9 mouse cellular contexts compared by ENCODE assay signal in the genomic region with DNA sequence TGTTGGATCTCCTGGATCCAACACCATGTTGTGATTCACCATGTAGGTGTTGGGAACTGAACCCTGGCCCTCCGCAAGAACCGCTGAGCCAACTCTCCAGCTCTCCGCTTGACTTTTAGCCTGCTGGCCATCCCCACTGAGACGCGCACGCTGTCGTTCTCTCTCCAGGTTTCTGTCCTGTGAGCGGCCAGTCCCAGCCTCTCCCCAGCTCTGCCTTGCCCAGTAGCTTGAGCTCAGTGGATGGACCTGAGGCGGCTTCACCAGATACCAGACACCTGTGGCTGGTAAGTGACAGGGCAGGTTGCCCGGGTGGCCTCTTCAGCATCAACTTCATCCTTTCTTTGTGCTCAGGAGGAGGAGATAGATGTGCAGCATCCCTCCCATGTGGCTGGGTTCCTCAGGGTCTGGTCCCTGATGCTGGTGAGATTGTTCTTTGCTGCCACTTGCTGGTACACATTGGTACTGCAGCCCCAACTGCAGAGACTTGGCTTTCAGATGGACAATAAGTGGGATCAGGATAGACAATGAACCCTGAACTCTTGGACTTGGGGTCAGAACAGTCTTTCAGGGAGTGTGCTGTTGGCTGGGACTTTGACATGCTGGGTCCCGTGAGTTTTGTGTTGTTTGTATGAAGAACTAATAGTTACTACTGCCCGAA. TPM values are rescaled to one million over a fixed set of nuclear protein-coding genes. Genes with fewer than 3 reads are reported as not detected.
DNase-seq lines count a peak whose midpoint lies in the region; ATAC-seq and TF ChIP-seq lines count a peak whose summit lies in the region.
"Had no signal": no experiment of that assay in that cellular context is flagged by ENCODE, and none has a peak within 500 bp of the region (broad histone marks: within the 10 kb centered on the region; RNA-seq: fewer than 3 reads in every experiment).

No protein-coding gene starts in this region.

- TF ChIP-seq CTCF in bone marrow, adult 2 months (IDR thresholded peaks at IDR 0.05; ENCODE audit: control insufficient read depth, insufficient read depth, low read length): peak; percentile 90
- TF ChIP-seq CTCF in heart, postnatal 0 days (IDR thresholded peaks at IDR 0.05; ENCODE audit: low read depth): peak; percentile 94
- TF ChIP-seq CTCF in liver, postnatal 0 days (IDR thresholded peaks at IDR 0.05; ENCODE audit: low read depth): peak; percentile 95

- H3K27me3 ChIP-seq in embryonic facial prominence, embryonic 14.5 days (replicated peaks; ENCODE audit: control insufficient read depth, insufficient read depth, low read length): no peaks in the 10 kb centered on the region
- H3K27me3 ChIP-seq in heart, postnatal 0 days (ENCODE audit: control insufficient read depth, insufficient read depth, low read length): 0 out of 2 replicates have a peak, but pooled peaks cover 6% of the 10 kb centered on the region
- no peaks in the 10 kb centered on the region for H3K27me3 ChIP-seq in liver, postnatal 0 days (ENCODE audit: insufficient read depth, low read length)
- no peaks in the 10 kb centered on the region for H3K27me3 ChIP-seq in neural tube, embryonic 15.5 days (replicated peaks)

- H3K9me3 ChIP-seq in embryonic facial prominence, embryonic 14.5 days (ENCODE audit: control insufficient read depth, low read length): no peaks in the 10 kb centered on the region
- H3K9me3 ChIP-seq in heart, postnatal 0 days (replicated peaks; ENCODE audit: control insufficient read depth, low read length): no peaks in the 10 kb centered on the region
- no peaks in the 10 kb centered on the region for H3K9me3 ChIP-seq in liver, postnatal 0 days (ENCODE audit: low read length)
- no peaks in the 10 kb centered on the region for H3K9me3 ChIP-seq in neural tube, embryonic 15.5 days (replicated peaks)
- H3K9me3 ChIP-seq: heart, embryonic 13.5 days had no signal

- H3K36me3 ChIP-seq in embryonic facial prominence, embryonic 14.5 days (ENCODE audit: control insufficient read depth, insufficient read depth, low read length): no peaks in the 10 kb centered on the region
- no peaks in the 10 kb centered on the region for H3K36me3 ChIP-seq in heart, postnatal 0 days (replicated peaks; ENCODE audit: control insufficient read depth, insufficient read depth, low read length)
- H3K36me3 ChIP-seq in liver, postnatal 0 days (replicated peaks; ENCODE audit: insufficient read depth, low read length): no peaks in the 10 kb centered on the region
- peaks cover 73% of the 10 kb centered on the region for H3K36me3 ChIP-seq in neural tube, embryonic 15.5 days
- H3K36me3 ChIP-seq: heart, embryonic 13.5 days had no signal

- no peaks in the 10 kb centered on the region for H3K4me1 ChIP-seq in bone marrow, adult 2 months (ENCODE audit: control insufficient read depth, insufficient read depth, low read length)
- no peaks in the 10 kb centered on the region for H3K4me1 ChIP-seq in embryonic facial prominence, embryonic 14.5 days (ENCODE audit: control insufficient read depth, insufficient read depth, low read length)
- H3K4me1 ChIP-seq in heart, postnatal 0 days (ENCODE audit: control insufficient read depth, insufficient read depth): no peaks in the 10 kb centered on the region
- no peaks in the 10 kb centered on the region for H3K4me1 ChIP-seq in liver, postnatal 0 days (ENCODE audit: insufficient read depth)
- no peaks in the 10 kb centered on the region for H3K4me1 ChIP-seq in neural tube, embryonic 15.5 days
- H3K4me1 ChIP-seq: heart, embryonic 13.5 days had no signal

- peak; percentile 68 for ATAC-seq in CD4-positive, CD25-positive, alpha-beta regulatory T cell, adult 4 months
- peak; percentile 75 for ATAC-seq in embryonic facial prominence, embryonic 14.5 days (ENCODE audit: low read depth)
- ATAC-seq in heart, postnatal 0 days (ENCODE audit: insufficient read depth, low read depth): peak; percentile 55; the same call in 1 of the 2 replicates
- peak; percentile 73 for ATAC-seq in liver, postnatal 0 days
- ATAC-seq in neural tube, embryonic 15.5 days (ENCODE audit: low FRiP score): 0 out of 2 replicates have a peak, but pooled peaks have one; percentile 45

- H3K4me2 ChIP-seq in embryonic facial prominence, embryonic 14.5 days (ENCODE audit: low read depth, low read length): no peak overlapping the region
- H3K4me2 ChIP-seq in heart, postnatal 0 days (ENCODE audit: low read depth, low read length): no peak overlapping the region
- no peak overlapping the region for H3K4me2 ChIP-seq in liver, postnatal 0 days (ENCODE audit: low read depth, low read length)
- no peak overlapping the region for H3K4me2 ChIP-seq in neural tube, embryonic 15.5 days
- H3K4me2 ChIP-seq: heart, embryonic 13.5 days had no signal

- H3K4me3 ChIP-seq in bone marrow, adult 2 months (replicated peaks; ENCODE audit: control insufficient read depth, low read depth, low read length): no peak overlapping the region
- H3K4me3 ChIP-seq in embryonic facial prominence, embryonic 14.5 days (ENCODE audit: low read depth, low read length): no peak overlapping the region
- H3K4me3 ChIP-seq in heart, postnatal 0 days (ENCODE audit: low read depth, low read length): no peak overlapping the region
- H3K4me3 ChIP-seq in liver, postnatal 0 days (ENCODE audit: low read depth, low read length): no peak overlapping the region
- no peak overlapping the region for H3K4me3 ChIP-seq in neural tube, embryonic 15.5 days (replicated peaks)
- H3K4me3 ChIP-seq: heart, embryonic 13.5 days had no signal

- 60% methylated on average over 12 of the region's 12 CpGs for WGBS in bone marrow, adult 2 months
- WGBS in embryonic facial prominence, embryonic 14.5 days: 33% methylated on average over 12 of the region's 12 CpGs
- WGBS in heart, postnatal 0 days: 42% methylated on average over 12 of the region's 12 CpGs
- WGBS in liver, postnatal 0 days (ENCODE audit: insufficient replicate concordance): 49% methylated on average over 12 of the region's 12 CpGs
- WGBS in neural tube, embryonic 15.5 days: 58% methylated on average over 12 of the region's 12 CpGs

- H3K9ac ChIP-seq in embryonic facial prominence, embryonic 14.5 days (ENCODE audit: low read depth, low read length): no peak overlapping the region
- no peak overlapping the region for H3K9ac ChIP-seq in heart, postnatal 0 days (replicated peaks; ENCODE audit: low read depth, low read length)
- no peak overlapping the region for H3K9ac ChIP-seq in liver, postnatal 0 days (replicated peaks)
- no peak overlapping the region for H3K9ac ChIP-seq in neural tube, embryonic 15.5 days (replicated peaks)
- H3K9ac ChIP-seq: heart, embryonic 13.5 days had no signal

- H3K27ac ChIP-seq in bone marrow, adult 2 months (ENCODE audit: control insufficient read depth, insufficient read depth, low read depth, low read length, poor library complexity): no peak overlapping the region
- H3K27ac ChIP-seq in embryonic facial prominence, embryonic 14.5 days (replicated peaks; ENCODE audit: low read depth, low read length): no peak overlapping the region
- no peak overlapping the region for H3K27ac ChIP-seq in heart, postnatal 0 days (ENCODE audit: low read depth)
- no peak overlapping the region for H3K27ac ChIP-seq in liver, postnatal 0 days (ENCODE audit: low read depth)
- peak overlapping the region; percentile 37; the same call in 1 of the 2 replicates for H3K27ac ChIP-seq in neural tube, embryonic 15.5 days (replicated peaks)
- H3K27ac ChIP-seq: heart, embryonic 13.5 days had no signal

- TF ChIP-seq EP300 in heart, postnatal 0 days (IDR thresholded peaks at IDR 0.05; ENCODE audit: low read depth): no peak
- TF ChIP-seq EP300 in liver, postnatal 0 days (IDR thresholded peaks at IDR 0.05; ENCODE audit: low read depth): no peak

- peak; percentile 75 for DNase-seq in embryonic facial prominence, embryonic 14.5 days (ENCODE audit: low spot score)
- DNase-seq in heart, postnatal 0 days (ENCODE audit: low spot score): peak; percentile 52
- peak; percentile 82 to 91 for DNase-seq in kidney, postnatal 36 days
- peak; percentile 85 for DNase-seq in liver, postnatal 0 days
- DNase-seq in testis, postnatal 14 days (ENCODE audit: low spot score): peak; percentile 50

- no peak for TF ChIP-seq POLR2A in bone marrow, adult 2 months (IDR thresholded peaks at IDR 0.05; ENCODE audit: borderline replicate concordance, control insufficient read depth, low read depth, low read length)

RNA-seq across cellular contexts. Expression of a gene that starts 12.3 kb away (rescaled TPM):
- 10 to 100 TPM; 83.1 to 91.9 TPM for polyA plus RNA-seq in CD4-positive, CD25-positive, alpha-beta regulatory T cell, adult 4 months (2017; shearing (Covaris generic))
- polyA plus RNA-seq in bone marrow, adult 2 months (2011; ENCODE audit: insufficient read depth, insufficient read length, low replicate concordance, missing spikeins): 171 and 310 TPM in 2 replicates
- polyA plus RNA-seq in embryonic facial prominence, embryonic 14.5 days (2014; fragmentation: Nextera tagmentation; extraction: Ambion mirVana): 159 and 163 TPM in 2 replicates
- 172 and 193 TPM in 2 replicates for total RNA-seq in heart, postnatal 0 days (2014; rRNA removed; ENCODE audit: low replicate concordance)
- polyA plus RNA-seq in heart, postnatal 0 days (2015; fragmentation: Nextera tagmentation; extraction: Ambion mirVana): 123 and 127 TPM in 2 replicates
- 54.1 and 54.9 TPM in 2 replicates for polyA plus RNA-seq in liver, postnatal 0 days (2015; fragmentation: Nextera tagmentation; extraction: Ambion mirVana)
- polyA plus RNA-seq in neural tube, embryonic 15.5 days (2015; fragmentation: Nextera tagmentation; extraction: Ambion mirVana): 368 and 390 TPM in 2 replicates

RNA-seq across cellular contexts. Expression of a gene that starts 28.7 kb away (rescaled TPM):
- not detected for polyA plus RNA-seq in CD4-positive, CD25-positive, alpha-beta regulatory T cell, adult 4 months (2017; shearing (Covaris generic))
- 1.5 TPM in 2 replicates for polyA plus RNA-seq in bone marrow, adult 2 months (2011; ENCODE audit: insufficient read depth, insufficient read length, low replicate concordance, missing spikeins)
- 2.7 and 2.8 TPM in 2 replicates for polyA plus RNA-seq in embryonic facial prominence, embryonic 14.5 days (2014; fragmentation: Nextera tagmentation; extraction: Ambion mirVana)
- total RNA-seq in heart, postnatal 0 days (2014; rRNA removed; ENCODE audit: low replicate concordance): 0.15 and 1.2 TPM in 2 replicates
- polyA plus RNA-seq in heart, postnatal 0 days (2015; fragmentation: Nextera tagmentation; extraction: Ambion mirVana): 0.23 and 0.40 TPM in 2 replicates
- polyA plus RNA-seq in liver, postnatal 0 days (2015; fragmentation: Nextera tagmentation; extraction: Ambion mirVana): 0.80 and 1.1 TPM in 2 replicates
- polyA plus RNA-seq in neural tube, embryonic 15.5 days (2015; fragmentation: Nextera tagmentation; extraction: Ambion mirVana): 37.9 and 44.0 TPM in 2 replicates

RNA-seq across cellular contexts. Expression of a gene that starts 42.8 kb away (rescaled TPM):
- polyA plus RNA-seq in CD4-positive, CD25-positive, alpha-beta regulatory T cell, adult 4 months (2017; shearing (Covaris generic)): 1 to 10 TPM; 5.9 to 7.9 TPM
- 45.3 and 60.2 TPM in 2 replicates for polyA plus RNA-seq in bone marrow, adult 2 months (2011; ENCODE audit: insufficient read depth, insufficient read length, low replicate concordance, missing spikeins)
- polyA plus RNA-seq in embryonic facial prominence, embryonic 14.5 days (2014; fragmentation: Nextera tagmentation; extraction: Ambion mirVana): 20.9 and 24.8 TPM in 2 replicates
- total RNA-seq in heart, postnatal 0 days (2014; rRNA removed; ENCODE audit: low replicate concordance): 24.3 and 37.1 TPM in 2 replicates
- 6.1 and 6.7 TPM in 2 replicates for polyA plus RNA-seq in heart, postnatal 0 days (2015; fragmentation: Nextera tagmentation; extraction: Ambion mirVana)
- 6.3 TPM in 2 replicates for polyA plus RNA-seq in liver, postnatal 0 days (2015; fragmentation: Nextera tagmentation; extraction: Ambion mirVana)
- polyA plus RNA-seq in neural tube, embryonic 15.5 days (2015; fragmentation: Nextera tagmentation; extraction: Ambion mirVana): 6.1 and 9.8 TPM in 2 replicates

RNA-seq across cellular contexts. Expression of a gene that starts 45.7 kb away (rescaled TPM):
- polyA plus RNA-seq in CD4-positive, CD25-positive, alpha-beta regulatory T cell, adult 4 months (2017; shearing (Covaris generic)): under 1 TPM in 1 of 2 experiments, not detected in 1; 0.17 TPM
- polyA plus RNA-seq in bone marrow, adult 2 months (2011; ENCODE audit: insufficient read depth, insufficient read length, low replicate concordance, missing spikeins): 0.36 and 0.70 TPM in 2 replicates
- 0.29 and 0.32 TPM in 2 replicates for polyA plus RNA-seq in embryonic facial prominence, embryonic 14.5 days (2014; fragmentation: Nextera tagmentation; extraction: Ambion mirVana)
- not detected in 2 replicates for total RNA-seq in heart, postnatal 0 days (2014; rRNA removed; ENCODE audit: low replicate concordance)
- polyA plus RNA-seq in heart, postnatal 0 days (2015; fragmentation: Nextera tagmentation; extraction: Ambion mirVana): not detected in 2 replicates
- not detected in 2 replicates for polyA plus RNA-seq in liver, postnatal 0 days (2015; fragmentation: Nextera tagmentation; extraction: Ambion mirVana)
- 0.20 and 0.22 TPM in 2 replicates for polyA plus RNA-seq in neural tube, embryonic 15.5 days (2015; fragmentation: Nextera tagmentation; extraction: Ambion mirVana)
- polyA plus RNA-seq: heart, embryonic 13.5 days had no signal

RNA-seq across cellular contexts. Expression of a gene that starts 50.0 kb away (rescaled TPM):
- polyA plus RNA-seq in CD4-positive, CD25-positive, alpha-beta regulatory T cell, adult 4 months (2017; shearing (Covaris generic)): 1 to 10 TPM in 1 of 2 experiments, not detected in 1; 1.2 TPM
- 0.56 and 1.4 TPM in 2 replicates for polyA plus RNA-seq in bone marrow, adult 2 months (2011; ENCODE audit: insufficient read depth, insufficient read length, low replicate concordance, missing spikeins)
- polyA plus RNA-seq in embryonic facial prominence, embryonic 14.5 days (2014; fragmentation: Nextera tagmentation; extraction: Ambion mirVana): 81.9 and 99.5 TPM in 2 replicates
- total RNA-seq in heart, postnatal 0 days (2014; rRNA removed; ENCODE audit: low replicate concordance): 1.8 and 6.1 TPM in 2 replicates
- 0.40 and 1.3 TPM in 2 replicates for polyA plus RNA-seq in heart, postnatal 0 days (2015; fragmentation: Nextera tagmentation; extraction: Ambion mirVana)
- polyA plus RNA-seq in liver, postnatal 0 days (2015; fragmentation: Nextera tagmentation; extraction: Ambion mirVana): 0.20 and 0.24 TPM in 2 replicates
- polyA plus RNA-seq in neural tube, embryonic 15.5 days (2015; fragmentation: Nextera tagmentation; extraction: Ambion mirVana): 1,289 and 1,555 TPM in 2 replicates

Comparison
In these comparisons a context has a peak if more than half of its experiments do, and no peak if none do; other contexts are left out.
1. RNA of a gene that starts 28.7 kb away (polyA plus RNA-seq): 37.9 to 44.0 TPM in neural tube, embryonic 15.5 days; 2.7 to 2.8 TPM in embryonic facial prominence, embryonic 14.5 days, 1.5 TPM in bone marrow, adult 2 months, 0.80 to 1.1 TPM in liver, postnatal 0 days, 0.23 to 0.40 TPM in heart, postnatal 0 days and not detected in CD4-positive, CD25-positive, alpha-beta regulatory T cell, adult 4 months; every median in the first group is over 10 times any median in the second.
2. Peak in every context shown above with its lines, with median percentiles within 50 percentile points of each other: ATAC-seq, CTCF ChIP-seq and DNase-seq.